Mouse (Mus musculus): Measurements from ENCODE around the gene Sema5b. TPM values are rescaled to one million over a fixed set of nuclear protein-coding genes. Genes with fewer than 3 reads are reported as not detected.

The Sema5b gene
- polyA plus RNA-seq, 1 experiment from 2014 or later = 2.2 TPM

Other genes starting within 250 kb of the Sema5b start
- gene Sec22a, start 177.2 kb upstream of the Sema5b start, polyA plus RNA-seq (2016; fragmentation: Nextera tagmentation; extraction: Ambion mirVana) = 31.2 and 32.8 TPM in 2 replicates
- gene Pdia5, start 50.3 kb upstream of the Sema5b start, polyA plus RNA-seq (2016; fragmentation: Nextera tagmentation; extraction: Ambion mirVana) = 33.7 and 49.0 TPM in 2 replicates
- 8.9 and 14.2 TPM in 2 replicates for gene Dirc2, start 228.2 kb downstream of the Sema5b start, polyA plus RNA-seq (2016; fragmentation: Nextera tagmentation; extraction: Ambion mirVana)
- gene Hspbap1, start 229.2 kb downstream of the Sema5b start, polyA plus RNA-seq (2016; fragmentation: Nextera tagmentation; extraction: Ambion mirVana) = 16.5 and 21.8 TPM in 2 replicates